Mouse (Mus musculus) hindbrain, embryonic 14.5 days (tissue): ENCODE measurements around the gene Klhl29. TPM values are rescaled to one million over a fixed set of nuclear protein-coding genes. Genes with fewer than 3 reads are reported as not detected.
A peak's percentile ranks its signal among the peaks of the same experiment; 100 is the strongest.

Experiments
- ATAC-seq: fragments of 200-750 bp; cut with Nextera tagmentation; 2 replicates; pipeline ENCODE4 v1.8.0; 2017; ENCODE audit warnings: moderate number of reproducible peaks, mild to moderate bottlenecking, moderate TSS enrichment, moderate library complexity; ENCODE audit not compliant: low FRiP score
- DNase-seq: peaks from one replicate; pipeline ENCODE4 v3.0.0-alpha.2; 2015; ENCODE audit warnings: low spot score
- H3K27ac ChIP-seq: fragments of 300-500 bp; sonication (generic); 2 replicates; pipeline ENCODE4 v1.5.1; 2014; ENCODE audit warnings: mild to moderate bottlenecking, moderate library complexity
- H3K27me3 ChIP-seq: fragments of 300-500 bp; sonication (generic); 2 replicates; pipeline ENCODE4 v1.6.1; 2014; ENCODE audit warnings: mild to moderate bottlenecking, low read length, mixed read lengths; ENCODE audit not compliant: control insufficient read depth, insufficient read depth
- H3K36me3 ChIP-seq: fragments of 300-500 bp; sonication (generic); replicated peaks from 2 replicates; pipeline ENCODE4 v1.6.1; 2014; ENCODE audit not compliant: control insufficient read depth, insufficient read depth
- H3K4me1 ChIP-seq: fragments of 300-500 bp; sonication (generic); replicated peaks from 2 replicates; pipeline ENCODE4 v1.6.1; 2014; ENCODE audit warnings: antibody characterized with exemption, low read length, mixed read lengths; ENCODE audit not compliant: control insufficient read depth, insufficient read depth
- H3K4me2 ChIP-seq: fragments of 300-500 bp; sonication (generic); replicated peaks from 2 replicates; pipeline ENCODE4 v1.6.1; 2014; ENCODE audit warnings: mild to moderate bottlenecking, moderate library complexity
- H3K4me3 ChIP-seq: fragments of 300-500 bp; sonication (generic); replicated peaks from 2 replicates; pipeline ENCODE4 v1.5.1; 2014; ENCODE audit warnings: mild to moderate bottlenecking, low read length
- H3K9ac ChIP-seq: fragments of 300-500 bp; sonication (generic); 2 replicates; pipeline ENCODE4 v1.6.1; 2014
- H3K9me3 ChIP-seq: fragments of 300-500 bp; sonication (generic); 2 replicates; pipeline ENCODE4 v1.6.1; 2016; ENCODE audit warnings: low read length; ENCODE audit not compliant: control insufficient read depth
- WGBS: fragments of 180-500 bp; shearing (Covaris S2); extraction: QIAGEN DNeasy Blood & Tissue Kit; methylation state at CpG from one replicate; pipeline ENCODE4 v1.1.7; 2014; 5-methylcytosine and 5-hydroxymethylcytosine counted together
- polyA plus RNA-seq: library from polyadenylated mRNA; unstranded; fragments of >200 nt; fragmentation: Nextera tagmentation; extraction: Ambion mirVana; gene quantifications from 2 replicates; pipeline ENCODE4 v1.2.1, GENCODE M21; 2014

Klhl29 gene
- polyA plus RNA-seq, 1 experiment from 2014 or later: 9.2 TPM

GRCm38 (mm10) chr12:5255079-5255478 is 120.4 kb downstream of the Klhl29 start:
- 17% methylated on average over 9 of the region's 9 CpGs for WGBS
- ATAC-seq: no peak
- Histone ChIP-seq H3K4me1 (peaks cover 26% of the 10 kb centered on the region), H3K9me3 (no peaks in the 10 kb centered on the region), H3K9ac (peak overlapping the region; percentile 13; the same call in 1 of the 2 replicates), H3K4me2 (no peak overlapping the region), H3K27me3 (no peaks in the 10 kb centered on the region), H3K27ac (peak overlapping the region; percentile 43; the same call in 1 of the 2 replicates), H3K4me3 (no peak overlapping the region), H3K36me3 (no peaks in the 10 kb centered on the region)
- no peak for DNase-seq

DNA sequence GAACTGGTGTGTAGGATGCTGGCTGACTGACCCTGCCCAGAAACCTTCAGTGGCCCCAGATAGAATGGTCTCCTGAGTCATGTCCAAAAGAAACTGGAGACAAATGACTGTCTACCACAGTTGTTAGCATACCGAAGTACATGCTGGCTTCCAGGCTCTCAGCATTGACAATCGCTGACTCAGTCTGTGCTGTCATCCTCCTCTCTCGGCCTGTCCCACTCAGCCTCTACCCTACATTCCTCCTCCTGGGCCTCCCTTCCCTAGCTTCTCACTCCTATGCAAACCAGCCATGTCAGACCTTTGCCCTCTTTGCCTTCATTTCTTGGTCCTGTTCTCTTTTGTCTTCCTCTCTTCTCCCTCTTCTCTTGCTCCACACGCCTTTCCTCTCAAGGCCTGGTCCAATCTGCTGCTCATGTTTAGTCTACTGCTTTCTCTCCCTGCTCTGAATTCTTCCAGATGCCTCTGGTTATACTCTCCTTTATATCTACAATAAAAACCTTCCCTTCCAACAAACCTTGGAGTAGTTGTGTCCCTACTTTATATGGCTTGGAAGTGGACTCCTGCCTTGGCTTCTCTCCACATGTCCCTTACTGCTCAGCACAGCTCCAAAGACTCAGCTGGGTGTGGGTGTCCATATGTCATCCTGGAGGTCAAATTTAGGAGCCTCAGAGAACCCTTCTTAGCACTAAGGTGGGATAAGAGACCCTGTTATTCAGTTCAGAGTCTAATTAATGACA is 121.1 kb downstream of the Klhl29 start:
- Histone ChIP-seq H3K9me3 (no peaks in the 10 kb centered on the region), H3K27me3 (no peaks in the 10 kb centered on the region), H3K27ac (0 out of 2 replicates have a peak overlapping the region, but pooled peaks have one; percentile 28), H3K9ac (no peak overlapping the region), H3K4me2 (no peak overlapping the region), H3K4me1 (peaks cover 26% of the 10 kb centered on the region), H3K36me3 (no peaks in the 10 kb centered on the region), H3K4me3 (no peak overlapping the region)
- 73% methylated on average over 4 of the region's 4 CpGs for WGBS
- ATAC-seq (no peak), DNase-seq (no peak)

GRCm38 (mm10) chr12:5253289-5254005 is 122.0 kb downstream of the Klhl29 start:
- WGBS: 43% methylated on average over 10 of the region's 10 CpGs
- no peaks in the 10 kb centered on the region for H3K9me3 ChIP-seq
- H3K9ac ChIP-seq: no peak overlapping the region
- ATAC-seq (peak; percentile 46), DNase-seq (no peak)
- H3K27me3 ChIP-seq: no peaks in the 10 kb centered on the region
- no peak overlapping the region for H3K4me3 ChIP-seq
- peak overlapping the region; percentile 60 for H3K27ac ChIP-seq
- no peaks in the 10 kb centered on the region for H3K36me3 ChIP-seq
- no peak overlapping the region for H3K4me2 ChIP-seq
- H3K4me1 ChIP-seq: peaks cover 26% of the 10 kb centered on the region

DNA sequence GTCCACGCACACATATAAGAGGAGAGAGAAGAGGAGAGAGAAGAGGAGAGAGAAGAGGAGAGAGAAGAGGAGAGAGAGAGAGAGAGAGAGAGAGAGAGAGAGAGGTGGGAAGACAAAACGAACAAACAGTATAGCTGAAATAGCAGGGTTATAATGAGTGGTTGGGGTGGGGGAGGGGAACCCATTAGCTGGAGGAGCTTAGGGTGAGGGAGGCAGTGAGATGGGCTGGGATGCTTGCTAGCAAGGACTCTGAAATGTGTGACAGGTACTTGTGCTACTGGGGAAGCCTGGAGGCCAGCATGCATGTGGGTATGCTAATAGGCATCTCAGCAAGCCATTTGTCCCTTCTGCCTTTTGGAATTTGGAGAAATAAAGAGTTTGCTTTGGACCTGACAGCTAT is 122.9 kb downstream of the Klhl29 start:
- no peaks in the 10 kb centered on the region for H3K27me3 ChIP-seq
- H3K4me1 ChIP-seq: peaks cover 27% of the 10 kb centered on the region
- no peak overlapping the region for H3K9ac ChIP-seq

GRCm38 (mm10) chr12:5250042-5250441 is 125.4 kb downstream of the Klhl29 start:
- H3K27ac ChIP-seq: no peak overlapping the region
- ATAC-seq: no peak
- no peak overlapping the region for H3K4me2 ChIP-seq
- no peaks in the 10 kb centered on the region for H3K9me3 ChIP-seq
- H3K27me3 ChIP-seq: no peaks in the 10 kb centered on the region
- H3K4me1 ChIP-seq: peaks cover 27% of the 10 kb centered on the region
- 28% methylated on average over 7 of the region's 7 CpGs for WGBS
- DNase-seq: no peak
- H3K4me3 ChIP-seq: no peak overlapping the region
- H3K9ac ChIP-seq: no peak overlapping the region
- H3K36me3 ChIP-seq: no peaks in the 10 kb centered on the region

More for the DNA sequence above, 122.9 kb downstream of the Klhl29 start:
- no peak overlapping the region for H3K4me2 ChIP-seq
- H3K27ac ChIP-seq: 0 out of 2 replicates have a peak overlapping the region, but pooled peaks have one; percentile 60
- no peak for DNase-seq
- WGBS: 61% methylated on average over 2 of the region's 2 CpGs
- H3K9me3 ChIP-seq: no peaks in the 10 kb centered on the region
- no peaks in the 10 kb centered on the region for H3K36me3 ChIP-seq
- ATAC-seq: no peak
- H3K4me3 ChIP-seq: no peak overlapping the region

GRCm38 (mm10) chr12:5249068-5249467 is 126.4 kb downstream of the Klhl29 start:
- no peak overlapping the region for H3K27ac ChIP-seq
- H3K36me3 ChIP-seq: no peaks in the 10 kb centered on the region
- no peaks in the 10 kb centered on the region for H3K27me3 ChIP-seq
- no peak overlapping the region for H3K9ac ChIP-seq
- no peak overlapping the region for H3K4me3 ChIP-seq
- H3K4me1 ChIP-seq: peaks cover 24% of the 10 kb centered on the region
- H3K9me3 ChIP-seq: no peaks in the 10 kb centered on the region
- H3K4me2 ChIP-seq: no peak overlapping the region
- ATAC-seq: no peak
- DNase-seq: no peak
- WGBS: 89% methylated on average over 13 of the region's 13 CpGs

DNA sequence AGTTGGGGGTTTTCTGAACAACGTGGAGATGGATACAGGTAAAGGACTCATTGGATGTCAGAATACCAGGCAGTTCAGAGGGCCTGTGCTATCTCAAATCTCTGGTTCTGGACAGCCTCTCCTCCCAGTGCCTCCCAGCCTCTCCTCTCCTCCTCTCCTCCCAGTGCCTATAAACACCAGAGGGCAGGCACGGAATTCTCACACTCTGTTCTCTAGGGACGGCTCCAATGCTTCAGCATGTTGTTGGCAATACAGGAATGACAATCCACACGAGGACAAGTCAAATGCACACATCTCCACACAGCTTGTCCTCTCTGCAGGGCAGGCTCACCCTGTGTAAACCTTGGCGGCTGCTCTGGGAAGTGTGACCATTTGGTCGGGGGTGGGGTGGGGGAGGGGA is 128.0 kb downstream of the Klhl29 start:
- DNase-seq (no peak), ATAC-seq (no peak)
- H3K4me1 ChIP-seq: peaks cover 9% of the 10 kb centered on the region
- H3K4me3 ChIP-seq: no peak overlapping the region
- no peaks in the 10 kb centered on the region for H3K9me3 ChIP-seq
- H3K4me2 ChIP-seq: no peak overlapping the region
- H3K27me3 ChIP-seq: no peaks in the 10 kb centered on the region
- no peaks in the 10 kb centered on the region for H3K36me3 ChIP-seq
- H3K27ac ChIP-seq: no peak overlapping the region; the same call in 1 of the 2 replicates
- 47% methylated on average over 6 of the region's 6 CpGs for WGBS
- no peak overlapping the region for H3K9ac ChIP-seq

DNA sequence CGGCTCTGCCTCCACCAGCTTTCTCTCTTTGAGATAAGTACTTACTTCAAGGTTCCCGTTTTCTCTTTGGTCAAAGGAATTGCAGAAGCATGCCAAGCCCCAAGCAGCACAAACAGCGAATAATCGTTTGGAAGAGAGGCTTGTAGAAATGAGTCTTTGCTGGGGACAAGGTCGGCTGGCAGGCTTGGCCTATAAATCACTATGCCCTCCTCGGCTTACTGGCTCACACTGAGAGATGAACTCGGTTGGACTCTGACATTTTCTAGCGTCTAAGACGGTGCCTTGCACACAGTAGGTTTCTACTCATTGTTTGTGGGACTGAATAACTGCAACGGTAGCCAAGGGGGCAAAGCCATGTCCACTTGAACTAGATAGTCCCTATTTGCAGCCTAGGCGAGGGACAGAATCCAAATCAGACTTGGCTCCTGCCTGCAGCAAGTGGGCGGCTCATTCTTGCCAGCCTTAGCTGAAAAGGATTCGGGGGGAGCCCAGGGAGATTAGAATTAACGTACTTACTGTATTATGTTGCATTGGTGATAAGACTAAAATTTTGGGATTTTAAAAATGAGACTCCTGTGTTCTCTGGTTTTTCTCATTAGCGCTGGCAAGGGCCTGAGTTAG is 128.7 kb downstream of the Klhl29 start:
- peaks cover 9% of the 10 kb centered on the region for H3K4me1 ChIP-seq
- no peak overlapping the region for H3K9ac ChIP-seq
- no peak for DNase-seq
- no peaks in the 10 kb centered on the region for H3K36me3 ChIP-seq
- 68% methylated on average over 15 of the region's 15 CpGs for WGBS
- ATAC-seq: no peak
- no peak overlapping the region for H3K4me3 ChIP-seq
- H3K27me3 ChIP-seq: no peaks in the 10 kb centered on the region
- no peak overlapping the region; the same call in none of the 2 replicates for H3K27ac ChIP-seq
- H3K9me3 ChIP-seq: no peaks in the 10 kb centered on the region
- no peak overlapping the region for H3K4me2 ChIP-seq

DNA sequence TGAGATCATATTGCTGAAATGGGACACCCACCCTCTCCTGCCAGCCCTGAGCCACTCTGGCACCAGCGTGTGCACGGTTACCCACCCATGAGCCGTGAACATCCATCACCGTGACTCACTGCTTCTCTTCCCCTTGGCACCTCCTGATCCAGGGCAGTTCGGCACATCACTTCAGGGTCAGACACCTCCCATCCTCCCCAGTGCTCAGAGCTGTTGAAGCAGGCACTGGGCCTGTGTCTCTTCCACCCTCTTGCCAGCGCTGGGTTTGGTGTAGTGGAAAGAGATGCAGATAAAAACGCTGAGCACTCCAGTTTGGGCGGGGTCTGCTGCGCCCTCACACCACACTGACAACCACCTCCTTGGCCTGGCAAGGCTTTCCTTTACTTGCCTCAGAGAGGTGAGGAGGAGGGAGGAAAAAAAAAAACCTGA is 129.3 kb downstream of the Klhl29 start:
- no peak overlapping the region for H3K9ac ChIP-seq
- no peaks in the 10 kb centered on the region for H3K9me3 ChIP-seq
- H3K27ac ChIP-seq: peak overlapping the region; percentile 38; the same call in 1 of the 2 replicates
- DNase-seq (no peak), ATAC-seq (no peak)
- no peaks in the 10 kb centered on the region for H3K27me3 ChIP-seq
- no peak overlapping the region for H3K4me2 ChIP-seq
- H3K4me3 ChIP-seq: no peak overlapping the region
- peaks cover 9% of the 10 kb centered on the region for H3K4me1 ChIP-seq
- WGBS: 84% methylated on average over 9 of the region's 9 CpGs
- no peaks in the 10 kb centered on the region for H3K36me3 ChIP-seq
